Mouse (Mus musculus) MEL (cell line): ENCODE measurements around the gene Insrr. TPM values are rescaled to one million over a fixed set of nuclear protein-coding genes. Genes with fewer than 3 reads are reported as not detected.

Source experiments
- DNase-seq: peaks from one replicate; pipeline ENCODE4 v3.0.0; 2011; ENCODE audit warnings: low read depth, low spot score
- H3K27ac ChIP-seq: 2 replicates; pipeline ENCODE4 v1.5.1; 2012; ENCODE audit warnings: low read depth, mild to moderate bottlenecking, control low read depth, low read length, moderate library complexity; ENCODE audit not compliant: control insufficient read depth
- H3K27me3 ChIP-seq, 2 experiments: fragments of 150-350 bp in 1 of 2; sonication (generic) in 1 of 2; 2 replicates each; pipeline ENCODE4 v1.6.1; 2012; ENCODE audit warnings: low read length in 2 of 2, mild to moderate bottlenecking in 2 of 2, improper control_type of control experiment in 1 of 2, moderate library complexity in 1 of 2; ENCODE audit not compliant: insufficient read depth in 2 of 2, control insufficient read depth in 1 of 2
- H3K36me3 ChIP-seq, 2 experiments: 2 replicates each; pipeline ENCODE4 v1.6.1; 2012 to 2014; ENCODE audit warnings: low read length in 2 of 2, improper control_type of control experiment in 1 of 2, inconsistent platforms in 1 of 2, mild to moderate bottlenecking in 1 of 2; ENCODE audit not compliant: insufficient read depth in 2 of 2, control insufficient read depth in 1 of 2
- H3K4me1 ChIP-seq, 2 experiments: fragments of 150-350 bp in 1 of 2; sonication (generic) in 1 of 2; 2 replicates each; pipeline ENCODE4 v1.6.1; 2012; ENCODE audit warnings: low read length in 2 of 2, improper control_type of control experiment in 1 of 2, mild to moderate bottlenecking in 1 of 2; ENCODE audit not compliant: insufficient read depth in 2 of 2, control insufficient read depth in 1 of 2
- H3K4me3 ChIP-seq, 2 experiments: fragments of 150-350 bp in 1 of 2; sonication (generic) in 1 of 2; 2 replicates each; pipeline ENCODE4 v1.5.1; 2012; ENCODE audit warnings: low read depth in 2 of 2, low read length in 2 of 2, mild to moderate bottlenecking in 2 of 2, moderate library complexity in 2 of 2, control low read depth in 1 of 2, improper control_type of control experiment in 1 of 2; ENCODE audit not compliant: control insufficient read depth in 1 of 2, insufficient read depth in 1 of 2
- H3K79me2 ChIP-seq: 2 replicates; pipeline ENCODE4 v1.6.1; 2012; ENCODE audit warnings: mild to moderate bottlenecking, low read length, moderate library complexity; ENCODE audit not compliant: control insufficient read depth, poor library complexity, insufficient read depth
- H3K9ac ChIP-seq: 2 replicates; pipeline ENCODE4 v1.6.1; 2012; ENCODE audit warnings: low read depth, mild to moderate bottlenecking, control low read depth, low read length, moderate library complexity; ENCODE audit not compliant: control insufficient read depth, poor library complexity, severe bottlenecking
- H3K9me3 ChIP-seq: fragments of 150-350 bp; sonication (generic); replicated peaks from 2 replicates; pipeline ENCODE4 v1.6.1; 2012; ENCODE audit warnings: mild to moderate bottlenecking, low read length, improper control_type of control experiment, moderate library complexity; ENCODE audit not compliant: insufficient read depth
- BHLHE40 ChIP-seq: IDR thresholded peaks from 2 replicates; pipeline ENCODE4 v1.6.1; 2012; ENCODE audit warnings: low read depth, mild to moderate bottlenecking, inconsistent platforms, low read length, improper control_type of control experiment, borderline replicate concordance
- CHD1 ChIP-seq: IDR thresholded peaks from 2 replicates; pipeline ENCODE4 v1.6.1; 2012; ENCODE audit warnings: low read depth, mild to moderate bottlenecking, inconsistent platforms, low read length, improper control_type of control experiment
- CHD2 ChIP-seq: IDR thresholded peaks from 2 replicates; pipeline ENCODE4 v1.6.1; 2011; ENCODE audit warnings: low read length, improper control_type of control experiment
- CTCF ChIP-seq, 3 experiments: IDR thresholded peaks in 2 of 3; conservative IDR thresholded peaks in 1 of 3; 2 replicates each; pipeline ENCODE4 v1.5.1; 2011 to 2012; ENCODE audit warnings: low read length in 3 of 3, low read depth in 2 of 3, mild to moderate bottlenecking in 2 of 3, improper control_type of control experiment in 1 of 3, inconsistent platforms in 1 of 3, mixed read lengths in 1 of 3, moderate library complexity in 1 of 3; ENCODE audit not compliant: control insufficient read depth in 1 of 3, insufficient read depth in 1 of 3, poor library complexity in 1 of 3, severe bottlenecking in 1 of 3
- E2F4 ChIP-seq: IDR thresholded peaks from 2 replicates; pipeline ENCODE4 v1.6.1; 2011; ENCODE audit warnings: low read depth, low read length, improper control_type of control experiment, borderline replicate concordance
- ELF1 ChIP-seq: IDR thresholded peaks from 2 replicates; pipeline ENCODE4 v1.6.1; 2014; ENCODE audit warnings: low read depth, mild to moderate bottlenecking, inconsistent platforms, low read length, improper control_type of control experiment, moderate library complexity
- EP300 ChIP-seq, 2 experiments: IDR thresholded peaks; 2 replicates each; pipeline ENCODE4 v1.6.1; 2011; ENCODE audit warnings: improper control_type of control experiment in 2 of 2, low read length in 2 of 2, low read depth in 1 of 2, mild to moderate bottlenecking in 1 of 2
- ETS1 ChIP-seq: IDR thresholded peaks from 2 replicates; pipeline ENCODE4 v1.6.1; 2012; ENCODE audit warnings: low read depth, mild to moderate bottlenecking, inconsistent platforms, low read length, improper control_type of control experiment, moderate library complexity
- GABPA ChIP-seq: IDR thresholded peaks from 2 replicates; pipeline ENCODE4 v1.6.1; 2012; ENCODE audit warnings: low read depth, mild to moderate bottlenecking, inconsistent platforms, low read length, improper control_type of control experiment, moderate library complexity
- GATA1 ChIP-seq: IDR thresholded peaks from 2 replicates; pipeline ENCODE4 v1.6.1; 2011; ENCODE audit warnings: low read depth, low read length, improper control_type of control experiment
- HCFC1 ChIP-seq: IDR thresholded peaks from 2 replicates; pipeline ENCODE4 v1.6.1; 2012; ENCODE audit warnings: low read depth, mild to moderate bottlenecking, inconsistent platforms, low read length, improper control_type of control experiment, moderate library complexity
- JUND ChIP-seq: IDR thresholded peaks from 2 replicates; pipeline ENCODE4 v1.6.1; 2011; ENCODE audit warnings: low read depth, mild to moderate bottlenecking, improper control_type of control experiment, low read length
- KAT2A ChIP-seq: conservative IDR thresholded peaks from 2 replicates; pipeline ENCODE4 v1.6.1; 2012; ENCODE audit warnings: low read depth, low read length, improper control_type of control experiment, inconsistent platforms
- MAX ChIP-seq: IDR thresholded peaks from 2 replicates; pipeline ENCODE4 v1.6.1; 2011; ENCODE audit warnings: low read length, improper control_type of control experiment
- MAZ ChIP-seq: IDR thresholded peaks from 2 replicates; pipeline ENCODE4 v1.6.1; 2012; ENCODE audit warnings: low read depth, mild to moderate bottlenecking, inconsistent platforms, low read length, improper control_type of control experiment
- MEF2A ChIP-seq: IDR thresholded peaks from 2 replicates; pipeline ENCODE4 v1.6.1; 2014; ENCODE audit warnings: low read depth, mild to moderate bottlenecking, inconsistent platforms, low read length, improper control_type of control experiment; ENCODE audit not compliant: poor library complexity, insufficient replicate concordance, severe bottlenecking; ENCODE audit errors: extremely low read depth
- MXI1 ChIP-seq: IDR thresholded peaks from 2 replicates; pipeline ENCODE4 v1.6.1; 2011; ENCODE audit warnings: mild to moderate bottlenecking, low read depth, low read length, improper control_type of control experiment
- MYB ChIP-seq: IDR thresholded peaks from 2 replicates; pipeline ENCODE4 v1.6.1; 2011; ENCODE audit warnings: mild to moderate bottlenecking, low read depth, low read length, improper control_type of control experiment
- MYC ChIP-seq: IDR thresholded peaks from 2 replicates; pipeline ENCODE4 v1.6.1; 2011; ENCODE audit warnings: low read depth, mild to moderate bottlenecking, low read length, improper control_type of control experiment, moderate library complexity
- NELFE ChIP-seq: IDR thresholded peaks from 2 replicates; pipeline ENCODE4 v1.6.1; 2011; ENCODE audit warnings: low read depth, low read length, improper control_type of control experiment
- NRF1 ChIP-seq: IDR thresholded peaks from 2 replicates; pipeline ENCODE4 v1.6.1; 2014; ENCODE audit warnings: low read depth, mild to moderate bottlenecking, inconsistent platforms, low read length, improper control_type of control experiment, moderate library complexity; ENCODE audit not compliant: poor library complexity, insufficient read depth, severe bottlenecking
- POLR2A ChIP-seq, 2 experiments: IDR thresholded peaks; 2 replicates each; pipeline ENCODE4 v1.6.1; 2011 to 2012; ENCODE audit warnings: low read length in 2 of 2, mild to moderate bottlenecking in 2 of 2, control low read depth in 1 of 2, improper control_type of control experiment in 1 of 2, low read depth in 1 of 2, moderate library complexity in 1 of 2; ENCODE audit not compliant: control insufficient read depth in 1 of 2, insufficient read depth in 1 of 2, poor library complexity in 1 of 2
- POLR2AphosphoS2 ChIP-seq: IDR thresholded peaks from 2 replicates; pipeline ENCODE4 v1.6.1; 2011; ENCODE audit warnings: low read length, improper control_type of control experiment
- POLR2AphosphoS5 ChIP-seq: IDR thresholded peaks from 2 replicates; pipeline ENCODE4 v1.6.1; 2012; ENCODE audit warnings: low read depth, borderline replicate concordance, mild to moderate bottlenecking, inconsistent platforms, low read length, moderate library complexity, mixed read lengths
- RAD21 ChIP-seq: IDR thresholded peaks from 2 replicates; pipeline ENCODE4 v1.6.1; 2011; ENCODE audit warnings: mild to moderate bottlenecking, low read depth, low read length, improper control_type of control experiment
- RCOR1 ChIP-seq: IDR thresholded peaks from 2 replicates; pipeline ENCODE4 v1.6.1; 2012; ENCODE audit warnings: low read depth, mild to moderate bottlenecking, inconsistent platforms, low read length, improper control_type of control experiment
- SIN3A ChIP-seq: IDR thresholded peaks from 2 replicates; pipeline ENCODE4 v1.6.1; 2012; ENCODE audit warnings: low read length, improper control_type of control experiment, inconsistent platforms
- SMC3 ChIP-seq: IDR thresholded peaks from 2 replicates; pipeline ENCODE4 v1.6.1; 2011; ENCODE audit warnings: low read depth, low read length, improper control_type of control experiment
- TAL1 ChIP-seq: IDR thresholded peaks from 2 replicates; pipeline ENCODE4 v1.6.1; 2012; ENCODE audit warnings: mild to moderate bottlenecking, inconsistent platforms, low read length, moderate library complexity, mixed read lengths
- TBP ChIP-seq: IDR thresholded peaks from 2 replicates; pipeline ENCODE4 v1.8.0; 2011; ENCODE audit warnings: low read depth, low read length, improper control_type of control experiment
- TCF12 ChIP-seq: IDR thresholded peaks from 2 replicates; pipeline ENCODE4 v1.6.1; 2014; ENCODE audit warnings: low read depth, mild to moderate bottlenecking, inconsistent platforms, low read length, improper control_type of control experiment, moderate library complexity
- UBTF ChIP-seq: IDR thresholded peaks from 2 replicates; pipeline ENCODE4 v1.6.1; 2012; ENCODE audit warnings: low read depth, mild to moderate bottlenecking, inconsistent platforms, low read length, improper control_type of control experiment, moderate library complexity, borderline replicate concordance; ENCODE audit not compliant: insufficient read depth
- USF1 ChIP-seq: IDR thresholded peaks from 2 replicates; pipeline ENCODE4 v1.6.1; 2014; ENCODE audit warnings: low read depth, mild to moderate bottlenecking, inconsistent platforms, low read length, improper control_type of control experiment, moderate library complexity
- USF2 ChIP-seq, 2 experiments: IDR thresholded peaks; 2 replicates each; pipeline ENCODE4 v1.6.1; 2011 to 2012; ENCODE audit warnings: improper control_type of control experiment in 2 of 2, low read length in 2 of 2, borderline replicate concordance in 1 of 2, inconsistent platforms in 1 of 2, low read depth in 1 of 2, mild to moderate bottlenecking in 1 of 2; ENCODE audit not compliant: insufficient read depth in 1 of 2
- ZC3H11A ChIP-seq: IDR thresholded peaks from 2 replicates; pipeline ENCODE4 v1.6.1; 2012; ENCODE audit warnings: low read depth, mild to moderate bottlenecking, inconsistent platforms, low read length, improper control_type of control experiment
- ZKSCAN1 ChIP-seq: IDR thresholded peaks from 2 replicates; pipeline ENCODE4 v1.6.1; 2012; ENCODE audit warnings: low read depth, mild to moderate bottlenecking, inconsistent platforms, low read length, improper control_type of control experiment, moderate library complexity
- ZMIZ1 ChIP-seq: IDR thresholded peaks from 2 replicates; pipeline ENCODE4 v1.6.1; 2012; ENCODE audit warnings: low read depth, mild to moderate bottlenecking, inconsistent platforms, low read length, improper control_type of control experiment, moderate library complexity
- ZNF384 ChIP-seq: IDR thresholded peaks from 2 replicates; pipeline ENCODE4 v1.6.1; 2012; ENCODE audit warnings: low read depth, mild to moderate bottlenecking, inconsistent platforms, low read length, improper control_type of control experiment
- polyA plus RNA-seq, 2 experiments: library from polyadenylated mRNA; stranded (reverse) in 1 of 2; unstranded in 1 of 2; fragments of >175 nt in 1 of 2; fragments of >200 nt in 1 of 2; gene quantifications; 2 replicates each; pipeline versions ENCODE4 v1.2.1 to v1.2.4; 2012; ENCODE audit warnings: low replicate concordance in 2 of 2, low read depth in 1 of 2; ENCODE audit not compliant: insufficient read length in 2 of 2, insufficient read depth in 1 of 2, missing spikeins in 1 of 2
- total RNA-seq: library from RNA; depleted of rRNA; stranded (reverse); fragments of 300-350 nt; gene quantifications from 2 replicates; pipeline ENCODE4 v1.2.3, GENCODE M21; 2012

The Insrr gene
- total and polyA plus RNA-seq, 3 experiments, result 0.77 to 3.7 TPM; not detected in 1

DNA sequence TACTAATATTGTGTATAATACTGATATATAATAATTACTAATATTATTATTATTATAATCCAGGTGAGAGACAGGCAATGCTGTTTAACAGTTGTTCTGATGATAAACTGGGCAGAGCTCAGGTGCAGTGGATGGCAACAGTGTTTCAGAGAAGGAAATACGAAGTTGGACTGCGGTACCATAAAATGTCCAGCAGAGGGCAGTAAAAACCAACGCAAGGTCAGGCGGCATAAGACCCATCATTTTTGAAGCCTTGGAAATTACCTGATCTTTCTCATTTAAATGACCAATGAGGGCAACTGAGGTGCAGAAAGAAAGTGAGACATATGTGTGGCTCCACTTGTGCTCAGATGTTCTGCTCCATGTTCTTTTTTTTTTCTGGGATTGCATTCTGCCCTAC lies 26.5 kb upstream of the Insrr start:
- no peak overlapping the region for H3K9ac ChIP-seq
- H3K4me1 ChIP-seq, result 0 out of 4 replicates have a peak, but pooled peaks cover 0 to 3% of the 10 kb centered on the region in 2 experiments
- no peaks in the 10 kb centered on the region for H3K79me2 ChIP-seq
- no peak overlapping the region for H3K4me3 ChIP-seq
- H3K9me3 ChIP-seq, result no peaks in the 10 kb centered on the region
- DNase-seq, result peak; percentile 80
- H3K36me3 ChIP-seq, result no peaks in the 10 kb centered on the region
- peaks cover 5 to 7% of the 10 kb centered on the region in 2 experiments for H3K27me3 ChIP-seq
- no peak overlapping the region for H3K27ac ChIP-seq
- TF ChIP-seq MXI1 (no peak), KAT2A (no peak), TBP (no peak), SIN3A (0 out of 2 replicates have a peak, but pooled peaks have one; percentile 22), USF2 (IDR thresholded peaks at IDR 0.05; ENCODE audit: borderline replicate concordance in 1 of 2, insufficient read depth in 1 of 2, low read depth in 1 of 2, low read length in 2 of 2) (no peak), RAD21 (peak; percentile 88), POLR2A (IDR thresholded peaks at IDR 0.05; ENCODE audit: control insufficient read depth in 1 of 2, insufficient read depth in 1 of 2, low read depth in 1 of 2, low read length in 2 of 2, poor library complexity in 1 of 2) (no peak), MAX (no peak), CHD2 (no peak), NELFE (no peak), EP300 (IDR thresholded peaks at IDR 0.05; ENCODE audit: low read depth in 1 of 2, low read length in 2 of 2) (no peak), UBTF (no peak), E2F4 (no peak), POLR2AphosphoS5 (no peak), NRF1 (no peak), MEF2A (no peak), RCOR1 (no peak), ETS1 (no peak), ZC3H11A (peak; percentile 81), HCFC1 (no peak), SMC3 (peak; percentile 87), JUND (no peak), USF1 (no peak), MAZ (no peak), ZKSCAN1 (no peak), BHLHE40 (no peak), POLR2AphosphoS2 (no peak), CTCF (IDR thresholded peaks at IDR 0.05 in 2 of 3, conservative IDR thresholded peaks at IDR 0.05 in 1 of 3; ENCODE audit: control insufficient read depth in 1 of 3, insufficient read depth in 1 of 3, low read depth in 2 of 3, low read length in 3 of 3, poor library complexity in 1 of 3, severe bottlenecking in 1 of 3) (peak; percentile 77 to 95 (median 87)), GATA1 (no peak), TAL1 (no peak), ZMIZ1 (no peak), TCF12 (no peak), ELF1 (no peak), ZNF384 (no peak), MYB (no peak), CHD1 (no peak), GABPA (no peak), MYC (0 out of 2 replicates have a peak, but pooled peaks have one; percentile 22)
